Mouse (Mus musculus): ENCODE measurements at regions not wholly inside any gene's neighbourhood (a gene's known extent, or its start where the extent isn't known, plus 50 kb on each side); places are given as distances from the start of the nearest gene placed in this dataset.

GRCm38 (mm10) chr19:21143970-21144595 is 128.0 kb upstream of the Zfand5 start:
- TF ChIP-seq CTCF (IDR thresholded peaks at IDR 0.05; ENCODE audit: low read depth, low read length) (no peak), EP300 (IDR thresholded peaks at IDR 0.05; ENCODE audit: insufficient read depth, low read depth, low read length) (no peak)

Data from ES-Bruce4 (cell line).